Mouse (Mus musculus) hindbrain, postnatal 0 days (tissue): ENCODE measurements at regions not wholly inside any gene's neighbourhood (a gene's known extent, or its start where the extent isn't known, plus 50 kb on each side); places are given as distances from the start of the nearest gene placed in this dataset.

ENCODE experiments used
- ATAC-seq: fragments of 200-750 bp; cut with Nextera tagmentation; 2 replicates; pipeline ENCODE4 v1.8.0; 2017; ENCODE audit warnings: mild to moderate bottlenecking, moderate TSS enrichment, moderate library complexity
- DNase-seq: peaks from one replicate; pipeline ENCODE4 v3.0.0-alpha.2; 2015; ENCODE audit warnings: low spot score
- H3K27ac ChIP-seq: fragments of 300-500 bp; sonication (generic); 2 replicates; pipeline ENCODE4 v1.5.1; 2014; ENCODE audit warnings: mild to moderate bottlenecking
- H3K27me3 ChIP-seq: fragments of 300-500 bp; sonication (generic); 2 replicates; pipeline ENCODE4 v1.6.1; 2014; ENCODE audit warnings: low read length, mixed read lengths; ENCODE audit not compliant: insufficient read depth
- H3K36me3 ChIP-seq: fragments of 300-500 bp; sonication (generic); 2 replicates; pipeline ENCODE4 v1.6.1; 2014; ENCODE audit warnings: low read length, mixed read lengths; ENCODE audit not compliant: insufficient read depth
- H3K4me1 ChIP-seq: fragments of 300-500 bp; sonication (generic); 2 replicates; pipeline ENCODE4 v1.6.1; 2014; ENCODE audit warnings: antibody characterized with exemption, low read length, mixed read lengths; ENCODE audit not compliant: insufficient read depth
- H3K4me2 ChIP-seq: fragments of 300-500 bp; sonication (generic); 2 replicates; pipeline ENCODE4 v1.6.1; 2014; ENCODE audit warnings: low read depth, mild to moderate bottlenecking, low read length, moderate library complexity, mixed read lengths
- H3K4me3 ChIP-seq: fragments of 300-500 bp; sonication (generic); 2 replicates; pipeline ENCODE4 v1.5.1; 2014; ENCODE audit warnings: low read length
- H3K9ac ChIP-seq: fragments of 300-500 bp; sonication (generic); replicated peaks from 2 replicates; pipeline ENCODE4 v1.6.1; 2014; ENCODE audit warnings: mild to moderate bottlenecking, low read length, moderate library complexity, mixed read lengths
- H3K9me3 ChIP-seq: fragments of 300-500 bp; sonication (generic); 2 replicates; pipeline ENCODE4 v1.6.1; 2016; ENCODE audit warnings: low read length, mixed read lengths
- CTCF ChIP-seq: IDR thresholded peaks from 2 replicates; pipeline ENCODE4 v1.5.1; 2016; ENCODE audit warnings: antibody characterized with exemption, control low read depth, low read depth

- DNase-seq: no peak
- TF ChIP-seq CTCF: no peak
- Histone ChIP-seq H3K9me3 (no peaks in the 10 kb centered on the region), H3K9ac (no peak overlapping the region), H3K36me3 (no peaks in the 10 kb centered on the region), H3K4me2 (no peak overlapping the region), H3K27ac (no peak overlapping the region), H3K4me1 (no peaks in the 10 kb centered on the region), H3K27me3 (no peaks in the 10 kb centered on the region), H3K4me3 (no peak overlapping the region)
- ATAC-seq: no peak
Measured at GRCm38 (mm10) chr3:23706748-23707147, 1437.3 kb downstream of the Naaladl2 start.
